Comparison of ENCODE assay signal across 13 mouse cellular contexts in genomic region chr15:79050160-79050845, GRCm38 (mm10). TPM values are rescaled to one million over a fixed set of nuclear protein-coding genes. Genes with fewer than 3 reads are reported as not detected.
DNase-seq lines count a peak whose midpoint lies in the region; ATAC-seq lines count a peak whose summit lies in the region.
"Had no signal": no experiment of that assay in that cellular context is flagged by ENCODE, and none has a peak within 500 bp of the region (broad histone marks: within the 10 kb centered on the region; RNA-seq: fewer than 3 reads in every experiment).

No protein-coding gene starts in this region.

- H3K27me3 ChIP-seq in heart, embryonic 10.5 days (ENCODE audit: insufficient read depth, poor library complexity, severe bottlenecking): peaks cover 18% of the 10 kb centered on the region; the same call in 1 of the 2 replicates
- no peaks in the 10 kb centered on the region for H3K27me3 ChIP-seq in midbrain, embryonic 13.5 days
- H3K27me3 ChIP-seq in midbrain, embryonic 15.5 days (replicated peaks): no peaks in the 10 kb centered on the region
- no peaks in the 10 kb centered on the region for H3K27me3 ChIP-seq in hindbrain, embryonic 14.5 days (ENCODE audit: control insufficient read depth, insufficient read depth, low read length)
- no peaks in the 10 kb centered on the region for H3K27me3 ChIP-seq in stomach, embryonic 14.5 days (ENCODE audit: control insufficient read depth, insufficient read depth, low read length)

- 0 out of 2 replicates have a peak overlapping the region, but pooled peaks have one; percentile 41 for H3K9ac ChIP-seq in midbrain, embryonic 13.5 days (replicated peaks)
- no peak overlapping the region for H3K9ac ChIP-seq in midbrain, embryonic 15.5 days
- H3K9ac ChIP-seq in hindbrain, embryonic 14.5 days: no peak overlapping the region; the same call in 1 of the 2 replicates
- H3K9ac ChIP-seq in stomach, embryonic 14.5 days (replicated peaks; ENCODE audit: low read depth, low read length): no peak overlapping the region

- H3K4me1 ChIP-seq in heart, embryonic 10.5 days: peaks cover 24% of the 10 kb centered on the region
- peaks cover 6% of the 10 kb centered on the region for H3K4me1 ChIP-seq in midbrain, embryonic 13.5 days (replicated peaks)
- H3K4me1 ChIP-seq in midbrain, embryonic 15.5 days: no peaks in the 10 kb centered on the region
- 0 out of 2 replicates have a peak, but pooled peaks cover 5% of the 10 kb centered on the region for H3K4me1 ChIP-seq in hindbrain, embryonic 14.5 days (replicated peaks; ENCODE audit: control insufficient read depth, insufficient read depth, low read length)
- H3K4me1 ChIP-seq in stomach, embryonic 14.5 days (ENCODE audit: control insufficient read depth, insufficient read depth, low read length): peaks cover 11% of the 10 kb centered on the region; the same call in 1 of the 2 replicates

- no peaks in the 10 kb centered on the region for H3K9me3 ChIP-seq in heart, embryonic 10.5 days
- no peaks in the 10 kb centered on the region for H3K9me3 ChIP-seq in midbrain, embryonic 13.5 days
- no peaks in the 10 kb centered on the region for H3K9me3 ChIP-seq in midbrain, embryonic 15.5 days
- no peaks in the 10 kb centered on the region for H3K9me3 ChIP-seq in hindbrain, embryonic 14.5 days (ENCODE audit: control insufficient read depth, low read length)
- no peaks in the 10 kb centered on the region for H3K9me3 ChIP-seq in stomach, embryonic 14.5 days (ENCODE audit: control insufficient read depth, low read depth, low read length)

- 54% methylated on average over 9 of the region's 9 CpGs for WGBS in heart, embryonic 10.5 days
- 60% methylated on average over 9 of the region's 9 CpGs for WGBS in midbrain, embryonic 13.5 days
- WGBS in midbrain, embryonic 15.5 days: 67% methylated on average over 9 of the region's 9 CpGs
- whole genome bisulfite sequencing in hindbrain, embryonic 14.5 days: 40% methylated on average over 9 of the region's 9 CpGs
- 47% methylated on average over 9 of the region's 9 CpGs for WGBS in stomach, embryonic 14.5 days

- DNase-seq in heart, embryonic 10.5 days (ENCODE audit: low spot score): no peak
- no peak for DNase-seq in heart, adult 8-10 months (ENCODE audit: low spot score)
- DNase-seq in hindbrain, embryonic 14.5 days (ENCODE audit: low spot score): no peak
- no peak for DNase-seq in B cell, adult 2 months
- DNase-seq: cerebellum, postnatal 25 days; right cerebral cortex, postnatal 25 days had no signal

- peak; percentile 55; the same call in 1 of the 2 replicates for ATAC-seq in midbrain, embryonic 13.5 days
- no peak for ATAC-seq in midbrain, embryonic 15.5 days (replicated peaks)
- ATAC-seq in hindbrain, embryonic 14.5 days (ENCODE audit: low FRiP score): peak; percentile 39
- peak; percentile 24; the same call in 1 of the 2 replicates for ATAC-seq in stomach, embryonic 14.5 days (ENCODE audit: insufficient number of reproducible peaks, insufficient read depth, low FRiP score, low read depth)
- no peak for ATAC-seq in megakaryocyte-erythroid progenitor cell, adult 5-6 weeks (replicated peaks; ENCODE audit: low FRiP score, low TSS enrichment, poor library complexity, severe bottlenecking)

- H3K4me2 ChIP-seq in midbrain, embryonic 13.5 days (replicated peaks): no peak overlapping the region
- no peak overlapping the region for H3K4me2 ChIP-seq in midbrain, embryonic 15.5 days
- no peak overlapping the region for H3K4me2 ChIP-seq in hindbrain, embryonic 14.5 days (replicated peaks)
- H3K4me2 ChIP-seq in stomach, embryonic 14.5 days (replicated peaks; ENCODE audit: low read depth, low read length): no peak overlapping the region

- H3K27ac ChIP-seq in heart, embryonic 10.5 days: 0 out of 2 replicates have a peak overlapping the region, but pooled peaks have one; percentile 8
- no peak overlapping the region for H3K27ac ChIP-seq in midbrain, embryonic 13.5 days
- H3K27ac ChIP-seq in midbrain, embryonic 15.5 days: no peak overlapping the region
- no peak overlapping the region for H3K27ac ChIP-seq in hindbrain, embryonic 14.5 days
- peak overlapping the region; percentile 34; the same call in 1 of the 2 replicates for H3K27ac ChIP-seq in stomach, embryonic 14.5 days (ENCODE audit: low read length)

- peaks cover 32% of the 10 kb centered on the region for H3K36me3 ChIP-seq in heart, embryonic 10.5 days
- peaks cover 34% of the 10 kb centered on the region for H3K36me3 ChIP-seq in midbrain, embryonic 13.5 days
- H3K36me3 ChIP-seq in midbrain, embryonic 15.5 days (replicated peaks): peaks cover 16% of the 10 kb centered on the region
- peaks cover 36% of the 10 kb centered on the region for H3K36me3 ChIP-seq in hindbrain, embryonic 14.5 days (replicated peaks; ENCODE audit: control insufficient read depth, insufficient read depth)
- H3K36me3 ChIP-seq in stomach, embryonic 14.5 days (ENCODE audit: control insufficient read depth, insufficient read depth, low read length): peaks cover 27% of the 10 kb centered on the region

- no peak overlapping the region for H3K4me3 ChIP-seq in heart, embryonic 10.5 days
- no peak overlapping the region for H3K4me3 ChIP-seq in midbrain, embryonic 13.5 days (replicated peaks)
- no peak overlapping the region for H3K4me3 ChIP-seq in midbrain, embryonic 15.5 days
- no peak overlapping the region for H3K4me3 ChIP-seq in hindbrain, embryonic 14.5 days (replicated peaks; ENCODE audit: low read length)
- no peak overlapping the region for H3K4me3 ChIP-seq in stomach, embryonic 14.5 days (ENCODE audit: low read depth, low read length)
- H3K4me3 ChIP-seq: myocyte had no signal

RNA-seq across cellular contexts. Expression of gene Galr3, which starts 8.6 kb away (rescaled TPM):
- polyA plus RNA-seq in heart, embryonic 10.5 days (2016; fragmentation: Nextera tagmentation; extraction: Ambion mirVana): 0.26 TPM in 1 of 2 replicates, not detected in the other
- not detected for total RNA-seq in heart, adult 8-10 months (2022)
- not detected in 2 replicates for polyA plus RNA-seq in midbrain, embryonic 13.5 days (2015; fragmentation: Nextera tagmentation; extraction: Ambion mirVana)
- polyA plus RNA-seq in midbrain, embryonic 15.5 days (2015; fragmentation: Nextera tagmentation; extraction: Ambion mirVana): not detected in 2 replicates
- not detected in 2 replicates for polyA plus RNA-seq in hindbrain, embryonic 14.5 days (2014; fragmentation: Nextera tagmentation; extraction: Ambion mirVana)
- polyA plus RNA-seq in stomach, embryonic 14.5 days (2014; fragmentation: Nextera tagmentation; extraction: Ambion mirVana): 0.30 and 0.39 TPM in 2 replicates
- total RNA-seq in megakaryocyte-erythroid progenitor cell, adult 5-6 weeks (2014; fragmentation: Nextera tagmentation): 0.40 TPM in 1 of 2 replicates, not detected in the other
- 0.56 TPM in 1 of 2 replicates, not detected in the other for total RNA-seq in megakaryocyte-erythroid progenitor cell, adult 5-6 weeks (2017)
- total RNA-seq: layer of hippocampus, postnatal 25 days had no signal
- polyA plus RNA-seq: lung, embryonic 16.5 days had no signal

RNA-seq across cellular contexts. Expression of gene Ankrd54, which starts 12.4 kb away (rescaled TPM):
- polyA plus RNA-seq in heart, embryonic 10.5 days (2016; fragmentation: Nextera tagmentation; extraction: Ambion mirVana): 34.8 and 48.7 TPM in 2 replicates
- 1 to 10 TPM; 6.3 to 8.0 (median 7.6) TPM for total RNA-seq in heart, adult 8-10 months (2022)
- 52.6 and 56.4 TPM in 2 replicates for polyA plus RNA-seq in midbrain, embryonic 13.5 days (2015; fragmentation: Nextera tagmentation; extraction: Ambion mirVana)
- polyA plus RNA-seq in midbrain, embryonic 15.5 days (2015; fragmentation: Nextera tagmentation; extraction: Ambion mirVana): 61.0 and 64.3 TPM in 2 replicates
- 42.2 and 53.1 TPM in 2 replicates for polyA plus RNA-seq in hindbrain, embryonic 14.5 days (2014; fragmentation: Nextera tagmentation; extraction: Ambion mirVana)
- 42.7 and 44.1 TPM in 2 replicates for polyA plus RNA-seq in stomach, embryonic 14.5 days (2014; fragmentation: Nextera tagmentation; extraction: Ambion mirVana)
- 24.4 and 44.2 TPM in 2 replicates for total RNA-seq in megakaryocyte-erythroid progenitor cell, adult 5-6 weeks (2014; fragmentation: Nextera tagmentation)
- 15.0 and 15.2 TPM in 2 replicates for total RNA-seq in megakaryocyte-erythroid progenitor cell, adult 5-6 weeks (2017)

RNA-seq across cellular contexts. Expression of gene H1f0, which starts 22.1 kb away (rescaled TPM):
- polyA plus RNA-seq in heart, embryonic 10.5 days (2016; fragmentation: Nextera tagmentation; extraction: Ambion mirVana): 195 and 250 TPM in 2 replicates
- 10 to 100 TPM; 64.1 to 92.7 (median 77.5) TPM for total RNA-seq in heart, adult 8-10 months (2022)
- polyA plus RNA-seq in midbrain, embryonic 13.5 days (2015; fragmentation: Nextera tagmentation; extraction: Ambion mirVana): 329 and 351 TPM in 2 replicates
- polyA plus RNA-seq in midbrain, embryonic 15.5 days (2015; fragmentation: Nextera tagmentation; extraction: Ambion mirVana): 183 and 198 TPM in 2 replicates
- 74.8 and 75.7 TPM in 2 replicates for polyA plus RNA-seq in hindbrain, embryonic 14.5 days (2014; fragmentation: Nextera tagmentation; extraction: Ambion mirVana)
- 160 and 175 TPM in 2 replicates for polyA plus RNA-seq in stomach, embryonic 14.5 days (2014; fragmentation: Nextera tagmentation; extraction: Ambion mirVana)
- total RNA-seq in megakaryocyte-erythroid progenitor cell, adult 5-6 weeks (2014; fragmentation: Nextera tagmentation): 19.0 and 23.7 TPM in 2 replicates
- total RNA-seq in megakaryocyte-erythroid progenitor cell, adult 5-6 weeks (2017): 27.0 and 47.0 TPM in 2 replicates

RNA-seq across cellular contexts. Expression of gene Eif3l, which starts 24.7 kb away (rescaled TPM):
- polyA plus RNA-seq in heart, embryonic 10.5 days (2016; fragmentation: Nextera tagmentation; extraction: Ambion mirVana): 201 and 226 TPM in 2 replicates
- 10 to 100 TPM; 70.2 to 76.0 (median 74.9) TPM for total RNA-seq in heart, adult 8-10 months (2022)
- 180 and 186 TPM in 2 replicates for polyA plus RNA-seq in midbrain, embryonic 13.5 days (2015; fragmentation: Nextera tagmentation; extraction: Ambion mirVana)
- 165 and 167 TPM in 2 replicates for polyA plus RNA-seq in midbrain, embryonic 15.5 days (2015; fragmentation: Nextera tagmentation; extraction: Ambion mirVana)
- polyA plus RNA-seq in hindbrain, embryonic 14.5 days (2014; fragmentation: Nextera tagmentation; extraction: Ambion mirVana): 170 and 177 TPM in 2 replicates
- 218 and 224 TPM in 2 replicates for polyA plus RNA-seq in stomach, embryonic 14.5 days (2014; fragmentation: Nextera tagmentation; extraction: Ambion mirVana)
- 218 and 242 TPM in 2 replicates for total RNA-seq in megakaryocyte-erythroid progenitor cell, adult 5-6 weeks (2014; fragmentation: Nextera tagmentation)
- 216 and 264 TPM in 2 replicates for total RNA-seq in megakaryocyte-erythroid progenitor cell, adult 5-6 weeks (2017)

RNA-seq across cellular contexts. Expression of gene Micall1, which starts 58.4 kb away (rescaled TPM):
- 13.1 and 14.5 TPM in 2 replicates for polyA plus RNA-seq in heart, embryonic 10.5 days (2016; fragmentation: Nextera tagmentation; extraction: Ambion mirVana)
- total RNA-seq in heart, adult 8-10 months (2022): 10 to 100 TPM; 41.2 to 42.2 (median 41.5) TPM
- polyA plus RNA-seq in midbrain, embryonic 13.5 days (2015; fragmentation: Nextera tagmentation; extraction: Ambion mirVana): 8.6 and 9.5 TPM in 2 replicates
- 13.9 and 15.8 TPM in 2 replicates for polyA plus RNA-seq in midbrain, embryonic 15.5 days (2015; fragmentation: Nextera tagmentation; extraction: Ambion mirVana)
- 12.9 and 14.3 TPM in 2 replicates for polyA plus RNA-seq in hindbrain, embryonic 14.5 days (2014; fragmentation: Nextera tagmentation; extraction: Ambion mirVana)
- 12.1 and 12.5 TPM in 2 replicates for polyA plus RNA-seq in stomach, embryonic 14.5 days (2014; fragmentation: Nextera tagmentation; extraction: Ambion mirVana)
- total RNA-seq in megakaryocyte-erythroid progenitor cell, adult 5-6 weeks (2014; fragmentation: Nextera tagmentation): 1.5 and 6.4 TPM in 2 replicates
- 0.57 and 2.5 TPM in 2 replicates for total RNA-seq in megakaryocyte-erythroid progenitor cell, adult 5-6 weeks (2017)

Comparison
In these comparisons a context has a peak if more than half of its experiments do, and no peak if none do; other contexts are left out.
1. ATAC-seq: peak in midbrain, embryonic 13.5 days (single experiment), hindbrain, embryonic 14.5 days (single experiment) and stomach, embryonic 14.5 days (single experiment); none in midbrain, embryonic 15.5 days (single experiment) and megakaryocyte-erythroid progenitor cell, adult 5-6 weeks (single experiment).
2. H3K27ac ChIP-seq: peak in heart, embryonic 10.5 days (single experiment) and stomach, embryonic 14.5 days (single experiment); none in midbrain, embryonic 13.5 days (single experiment), midbrain, embryonic 15.5 days (single experiment) and hindbrain, embryonic 14.5 days (single experiment).